Mouse (Mus musculus) liver, embryonic 15.5 days (tissue): Measurements from ENCODE around the gene Rhoc. TPM values are rescaled to one million over a fixed set of nuclear protein-coding genes. Genes with fewer than 3 reads are reported as not detected.

ENCODE experiments used
- ATAC-seq: fragments of 200-750 bp; cut with Nextera tagmentation; 2 replicates; pipeline ENCODE4 v1.8.0; 2017; ENCODE audit warnings: moderate number of reproducible peaks, mild to moderate bottlenecking, moderate library complexity; ENCODE audit not compliant: insufficient read depth
- H3K27ac ChIP-seq: fragments of 300-500 bp; sonication (generic); replicated peaks from 2 replicates; pipeline ENCODE4 v1.5.1; 2015; ENCODE audit warnings: mild to moderate bottlenecking, inconsistent platforms
- H3K27me3 ChIP-seq: fragments of 300-500 bp; sonication (generic); 2 replicates; pipeline ENCODE4 v1.6.1; 2015; ENCODE audit warnings: mild to moderate bottlenecking, inconsistent platforms
- H3K36me3 ChIP-seq: fragments of 300-500 bp; sonication (generic); replicated peaks from 2 replicates; pipeline ENCODE4 v1.6.1; 2015; ENCODE audit warnings: moderate library complexity, mild to moderate bottlenecking, inconsistent platforms
- H3K4me1 ChIP-seq: fragments of 300-500 bp; sonication (generic); replicated peaks from 2 replicates; pipeline ENCODE4 v1.6.1; 2015; ENCODE audit warnings: inconsistent platforms
- H3K4me2 ChIP-seq: fragments of 300-500 bp; sonication (generic); 2 replicates; pipeline ENCODE4 v1.6.1; 2015; ENCODE audit warnings: moderate library complexity, mild to moderate bottlenecking, inconsistent platforms
- H3K4me3 ChIP-seq: fragments of 300-500 bp; sonication (generic); replicated peaks from 2 replicates; pipeline ENCODE4 v1.5.1; 2015; ENCODE audit warnings: mild to moderate bottlenecking, inconsistent platforms
- H3K9ac ChIP-seq: fragments of 300-500 bp; sonication (generic); 2 replicates; pipeline ENCODE4 v1.6.1; 2015; ENCODE audit warnings: moderate library complexity, mild to moderate bottlenecking, inconsistent platforms
- H3K9me3 ChIP-seq: fragments of 300-500 bp; sonication (generic); replicated peaks from 2 replicates; pipeline ENCODE4 v1.6.1; 2016; ENCODE audit warnings: inconsistent platforms
- WGBS: fragments of 180-500 bp; shearing (Covaris S2); methylation state at CpG from one replicate; pipeline ENCODE4 v1.1.7; 2015; ENCODE audit warnings: mixed read lengths; ENCODE audit not compliant: insufficient replicate concordance; 5-methylcytosine and 5-hydroxymethylcytosine counted together
- polyA plus RNA-seq: library from polyadenylated mRNA; unstranded; fragments of >200 nt; fragmentation: Nextera tagmentation; extraction: Ambion mirVana; gene quantifications from 2 replicates; pipeline ENCODE4 v1.2.1, GENCODE M21; 2015

Rhoc gene
- polyA plus RNA-seq, 1 experiment from 2014 or later: 20.5 TPM

- H3K36me3 ChIP-seq: no peaks in the 10 kb centered on the region
- H3K4me2 ChIP-seq: no peak overlapping the region
- peak; percentile 45 for ATAC-seq
- H3K9me3 ChIP-seq: no peaks in the 10 kb centered on the region
- H3K27ac ChIP-seq: no peak overlapping the region
- 34% methylated on average over 3 of the region's 3 CpGs for WGBS
- no peak overlapping the region for H3K9ac ChIP-seq
- H3K4me3 ChIP-seq: no peak overlapping the region
- H3K27me3 ChIP-seq: peaks cover 18% of the 10 kb centered on the region
- H3K4me1 ChIP-seq: peaks cover 9% of the 10 kb centered on the region
Measured at GRCm38 (mm10) chr3:104769135-104769534, 19.0 kb upstream of the Rhoc start.

GRCm38 (mm10) chr3:104770035-104770434, 18.1 kb upstream of the Rhoc start:
- H3K4me3 ChIP-seq: no peak overlapping the region
- WGBS: 54% methylated on average over 10 of the region's 10 CpGs
- no peak overlapping the region for H3K27ac ChIP-seq
- no peaks in the 10 kb centered on the region for H3K9me3 ChIP-seq
- H3K27me3 ChIP-seq: peaks cover 24% of the 10 kb centered on the region
- ATAC-seq: no peak
- no peak overlapping the region for H3K4me2 ChIP-seq
- no peak overlapping the region for H3K9ac ChIP-seq
- peaks cover 9% of the 10 kb centered on the region for H3K4me1 ChIP-seq
- H3K36me3 ChIP-seq: no peaks in the 10 kb centered on the region

GRCm38 (mm10) chr3:104770918-104771317, 17.3 kb upstream of the Rhoc start:
- no peak overlapping the region for H3K27ac ChIP-seq

GRCm38 (mm10) chr3:104771460-104771859, 16.7 kb upstream of the Rhoc start:
- H3K36me3 ChIP-seq: no peaks in the 10 kb centered on the region

More at GRCm38 (mm10) chr3:104770918-104771317, 17.3 kb upstream of the Rhoc start:
- Histone ChIP-seq H3K4me2 (no peak overlapping the region), H3K9me3 (no peaks in the 10 kb centered on the region), H3K27me3 (peaks cover 31% of the 10 kb centered on the region), H3K36me3 (no peaks in the 10 kb centered on the region), H3K4me3 (no peak overlapping the region), H3K9ac (no peak overlapping the region), H3K4me1 (peaks cover 9% of the 10 kb centered on the region)
- 73% methylated on average over 3 of the region's 3 CpGs for WGBS
- ATAC-seq: no peak

GRCm38 (mm10) chr3:104773301-104773700, 14.9 kb upstream of the Rhoc start:
- H3K4me3 ChIP-seq: no peak overlapping the region
- WGBS: 60% methylated on average over 7 of the region's 7 CpGs
- H3K9me3 ChIP-seq: no peaks in the 10 kb centered on the region
- no peak overlapping the region for H3K4me2 ChIP-seq
- H3K27me3 ChIP-seq: peaks cover 55% of the 10 kb centered on the region
- no peak overlapping the region for H3K27ac ChIP-seq
- peaks cover 16% of the 10 kb centered on the region for H3K4me1 ChIP-seq
- no peaks in the 10 kb centered on the region for H3K36me3 ChIP-seq
- H3K9ac ChIP-seq: no peak overlapping the region
- ATAC-seq: no peak

More at GRCm38 (mm10) chr3:104771460-104771859, 16.7 kb upstream of the Rhoc start:
- ATAC-seq: no peak
- H3K4me3 ChIP-seq: no peak overlapping the region
- peaks cover 9% of the 10 kb centered on the region for H3K4me1 ChIP-seq
- H3K9ac ChIP-seq: no peak overlapping the region
- H3K9me3 ChIP-seq: no peaks in the 10 kb centered on the region
- H3K27me3 ChIP-seq: peaks cover 36% of the 10 kb centered on the region
- 28% methylated on average over 6 of the region's 6 CpGs for WGBS
- no peak overlapping the region for H3K27ac ChIP-seq
- H3K4me2 ChIP-seq: no peak overlapping the region

- Histone ChIP-seq H3K9ac (no peak overlapping the region), H3K4me3 (0 out of 2 replicates have a peak overlapping the region, but pooled peaks have one; percentile 5), H3K27me3 (peaks cover 89% of the 10 kb centered on the region), H3K27ac (no peak overlapping the region), H3K9me3 (no peaks in the 10 kb centered on the region), H3K4me1 (peaks cover 26% of the 10 kb centered on the region), H3K4me2 (peak overlapping the region; percentile 29; the same call in 1 of the 2 replicates), H3K36me3 (no peaks in the 10 kb centered on the region)
- WGBS: 3% methylated on average over 20 of the region's 20 CpGs
- ATAC-seq: no peak
Measured at GRCm38 (mm10) chr3:104777342-104777741, 10.8 kb upstream of the Rhoc start.

GRCm38 (mm10) chr3:104779949-104780348, 8.2 kb upstream of the Rhoc start:
- Histone ChIP-seq H3K27me3 (peaks cover 98% of the 10 kb centered on the region), H3K4me1 (peaks cover 27% of the 10 kb centered on the region), H3K36me3 (no peaks in the 10 kb centered on the region), H3K4me3 (no peak overlapping the region), H3K9ac (no peak overlapping the region), H3K4me2 (no peak overlapping the region), H3K9me3 (no peaks in the 10 kb centered on the region), H3K27ac (no peak overlapping the region)
- no peak for ATAC-seq
- WGBS: 2% methylated on average over 7 of the region's 7 CpGs

- peak within 1 kb of the TSS; percentile 52 for H3K4me3 ChIP-seq
- H3K27ac ChIP-seq: no peak within 1 kb of the TSS
- H3K36me3 ChIP-seq: no peaks in the 10 kb centered on the region
- WGBS: 2% methylated on average over 56 of the region's 56 CpGs
- ATAC-seq: peak; percentile 49
- H3K9ac ChIP-seq: peak within 1 kb of the TSS; percentile 27; the same call in 1 of the 2 replicates
- H3K27me3 ChIP-seq: peaks cover 100% of the 10 kb centered on the region
- no peaks in the 10 kb centered on the region for H3K9me3 ChIP-seq
- H3K4me1 ChIP-seq: peaks cover 27% of the 10 kb centered on the region
- H3K4me2 ChIP-seq: peak within 1 kb of the TSS; percentile 76
Measured at GRCm38 (mm10) chr3:104780561-104781420, 7.4 kb upstream of the Rhoc start, which contains the start of gene Ppm1j. Gene Ppm1j (plus strand): TSS chr3:104781056.

GRCm38 (mm10) chr3:104781471-104781903, 6.7 kb upstream of the Rhoc start, which contains the start of gene Fam19a3:
Gene Fam19a3 (minus strand): TSS chr3:104781840.
- WGBS: under 1% methylated on average over 26 of the region's 26 CpGs
- no peak for ATAC-seq
- Histone ChIP-seq H3K36me3 (no peaks in the 10 kb centered on the region), H3K27me3 (peaks cover 99% of the 10 kb centered on the region), H3K9ac (peak within 1 kb of the TSS; percentile 27; the same call in 1 of the 2 replicates), H3K4me3 (peak within 1 kb of the TSS; percentile 52), H3K9me3 (no peaks in the 10 kb centered on the region), H3K27ac (no peak within 1 kb of the TSS), H3K4me1 (peaks cover 27% of the 10 kb centered on the region), H3K4me2 (peak within 1 kb of the TSS; percentile 76)

GRCm38 (mm10) chr3:104782061-104782681, 6.0 kb upstream of the Rhoc start:
- Histone ChIP-seq H3K27ac (no peak overlapping the region), H3K4me1 (peaks cover 25% of the 10 kb centered on the region), H3K4me3 (peak overlapping the region; percentile 52; the same call in 1 of the 2 replicates), H3K36me3 (no peaks in the 10 kb centered on the region), H3K9ac (no peak overlapping the region), H3K27me3 (peaks cover 99% of the 10 kb centered on the region), H3K9me3 (no peaks in the 10 kb centered on the region), H3K4me2 (peak overlapping the region; percentile 76)
- WGBS: 17% methylated on average over 12 of the region's 12 CpGs
- ATAC-seq: no peak

GRCm38 (mm10) chr3:104783971-104784500, 4.1 kb upstream of the Rhoc start:
- peaks cover 99% of the 10 kb centered on the region for H3K27me3 ChIP-seq
- H3K4me2 ChIP-seq: no peak overlapping the region
- H3K4me3 ChIP-seq: no peak overlapping the region
- peaks cover 21% of the 10 kb centered on the region for H3K4me1 ChIP-seq
- no peak for ATAC-seq
- no peak overlapping the region for H3K9ac ChIP-seq
- no peak overlapping the region for H3K27ac ChIP-seq
- 22% methylated on average over 14 of the region's 14 CpGs for WGBS
- no peaks in the 10 kb centered on the region for H3K9me3 ChIP-seq
- no peaks in the 10 kb centered on the region for H3K36me3 ChIP-seq
